Comparison of ENCODE assay signal across 18 mouse cellular contexts in genomic region chr1:160064547-160065144, GRCm38 (mm10).
"Had no signal": no experiment of that assay in that cellular context is flagged by ENCODE, and none has a peak within 500 bp of the region (broad histone marks: within the 10 kb centered on the region; RNA-seq: fewer than 3 reads in every experiment).

No protein-coding gene starts in this region.

- H3K4me2 ChIP-seq: limb, embryonic 13.5 days; liver, embryonic 15.5 days; midbrain, embryonic 13.5 days; neural tube, embryonic 13.5 days had no signal

- H3K4me3 ChIP-seq: limb, embryonic 10.5 days; limb, embryonic 13.5 days; liver, embryonic 15.5 days; midbrain, embryonic 13.5 days; myocyte; neural tube, embryonic 13.5 days had no signal

- H3K27me3 ChIP-seq: limb, embryonic 13.5 days; liver, embryonic 15.5 days; midbrain, embryonic 13.5 days; neural tube, embryonic 13.5 days had no signal

- ATAC-seq: midbrain, embryonic 13.5 days; midbrain, embryonic 16.5 days had no signal

- H3K9ac ChIP-seq: limb, embryonic 13.5 days; liver, embryonic 15.5 days; midbrain, embryonic 13.5 days; neural tube, embryonic 13.5 days had no signal

- H3K27ac ChIP-seq: limb, embryonic 10.5 days; limb, embryonic 13.5 days; liver, embryonic 15.5 days; midbrain, embryonic 13.5 days; neural tube, embryonic 13.5 days had no signal

- H3K4me1 ChIP-seq: limb, embryonic 10.5 days; limb, embryonic 13.5 days; midbrain, embryonic 13.5 days; neural tube, embryonic 13.5 days had no signal

- H3K9me3 ChIP-seq: limb, embryonic 10.5 days; liver, embryonic 15.5 days had no signal

- H3K36me3 ChIP-seq: limb, embryonic 10.5 days; limb, embryonic 13.5 days; midbrain, embryonic 13.5 days; neural tube, embryonic 13.5 days had no signal

- DNase-seq: kidney, adult 11 months; kidney, adult 9 months; kidney, postnatal 14 days; kidney, postnatal 4 days; lung, adult 2 months; lung, postnatal 14 days; lung, postnatal 4 days; retina, postnatal 1 day; right cerebral cortex, postnatal 25 days; spleen, adult 18-20 months; thymus, postnatal 25 days had no signal
